Mouse (Mus musculus) embryo, embryonic 11.5 days (tissue): Measurements from ENCODE around the gene Mfsd10.
"Not testable (repeated sequence)": the region's sequence is repeated elsewhere in the genome, so short reads cannot be mapped to it uniquely, and the experiment has no call there.

Source experiments
- DNase-seq: peaks from one replicate; pipeline ENCODE4 v3.0.0-alpha.2; 2012; ENCODE audit warnings: low read depth, low spot score

Mfsd10 gene

GRCm38 (mm10) chr5:34607100-34607880, 29.7 kb downstream of the Mfsd10 start:
- no peak for DNase-seq

DNA sequence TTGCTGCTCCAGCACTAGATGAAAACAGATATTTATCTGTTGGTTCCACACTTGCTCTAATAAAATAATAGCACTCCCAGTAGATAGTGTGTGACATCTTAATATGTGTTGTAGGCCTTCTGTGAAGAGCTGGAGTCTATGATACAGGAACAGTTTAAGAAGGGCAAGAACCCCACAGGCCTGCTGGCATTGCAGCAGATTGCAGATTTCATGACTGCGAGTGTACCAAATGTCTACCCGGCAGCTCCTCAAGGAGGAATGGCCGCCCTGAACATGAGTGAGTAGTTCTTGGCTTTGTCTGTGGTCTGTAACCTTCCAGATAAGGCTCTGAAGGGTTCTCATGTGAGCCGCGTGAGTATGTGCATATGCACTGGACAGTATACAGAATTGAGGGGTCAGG, 32.4 kb downstream of the Mfsd10 start:
- no peak for DNase-seq

- no peak for DNase-seq
These were observed 43.7 kb downstream of the Mfsd10 start for GRCm38 (mm10) chr5:34593202-34593727.

GRCm38 (mm10) chr5:34592666-34593065, 44.3 kb downstream of the Mfsd10 start:
- no peak for DNase-seq

GRCm38 (mm10) chr5:34592224-34592623, 44.8 kb downstream of the Mfsd10 start:
- DNase-seq, result not testable (repeated sequence)

- no peak for DNase-seq
These were observed 45.5 kb downstream of the Mfsd10 start for GRCm38 (mm10) chr5:34591388-34592004.

GRCm38 (mm10) chr5:34590702-34591101, 46.3 kb downstream of the Mfsd10 start:
- no peak for DNase-seq

DNA sequence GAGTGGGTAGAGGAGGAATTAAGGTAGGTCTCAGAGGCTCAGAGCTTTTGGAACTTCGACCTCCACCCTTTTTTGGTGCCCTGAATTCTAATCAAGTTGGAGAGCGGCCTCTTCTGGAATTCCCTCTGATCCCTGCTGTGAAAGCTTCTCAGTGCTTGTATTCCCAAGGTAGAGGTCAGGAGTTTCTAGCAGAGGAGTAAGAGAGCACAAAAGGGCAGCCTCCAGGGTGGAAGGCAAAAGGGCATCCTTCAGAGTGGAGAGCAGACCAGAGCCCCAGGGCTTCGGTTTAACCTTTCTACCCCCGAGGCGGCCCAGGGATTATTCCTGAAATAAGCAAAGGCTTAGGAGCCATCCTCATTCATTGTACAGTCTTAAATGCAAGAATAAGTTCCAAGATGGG, 47.0 kb downstream of the Mfsd10 start:
- DNase-seq, result no peak

DNA sequence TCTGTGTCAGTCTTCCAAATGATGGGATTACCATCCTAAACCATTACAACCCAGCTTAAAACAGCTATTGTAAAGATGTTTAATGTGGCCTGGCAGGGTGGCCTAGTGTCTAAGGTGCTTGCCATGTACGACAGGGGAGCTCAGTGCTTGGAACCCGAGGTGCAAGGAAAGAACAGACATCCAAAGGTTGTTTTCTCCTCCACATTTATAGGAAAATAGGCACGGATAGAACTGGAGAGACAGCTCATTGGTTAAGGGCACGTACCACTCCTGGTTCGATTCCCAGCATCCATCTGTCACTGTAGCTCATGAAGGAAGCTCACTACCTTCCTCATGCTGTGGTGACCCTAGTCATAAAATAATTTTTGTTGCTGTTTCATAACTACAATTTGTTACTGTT, 49.1 kb downstream of the Mfsd10 start:
- no peak for DNase-seq

GRCm38 (mm10) chr5:34585216-34585615, 51.8 kb downstream of the Mfsd10 start:
- no peak for DNase-seq
